Mouse (Mus musculus) lung, postnatal 0 days (tissue): ENCODE results near the gene Olfr464. TPM values are rescaled to one million over a fixed set of nuclear protein-coding genes. Genes with fewer than 3 reads are reported as not detected.

Experiments used
- ATAC-seq: fragments of 200-750 bp; cut with Nextera tagmentation; 2 replicates; pipeline ENCODE4 v1.8.0; 2017; ENCODE audit warnings: moderate library complexity
- DNase-seq: peaks from one replicate; pipeline ENCODE4 v3.0.0-alpha.2; 2016; ENCODE audit warnings: low spot score
- H3K27ac ChIP-seq: fragments of 300-500 bp; sonication (generic); 2 replicates; pipeline ENCODE4 v1.5.1; 2014; ENCODE audit warnings: antibody characterized with exemption, mild to moderate bottlenecking, low read length, mixed read lengths
- H3K27me3 ChIP-seq: fragments of 300-500 bp; sonication (generic); replicated peaks from 2 replicates; pipeline ENCODE4 v1.6.1; 2014; ENCODE audit warnings: low read length, mixed read lengths; ENCODE audit not compliant: insufficient read depth
- H3K36me3 ChIP-seq: fragments of 300-500 bp; sonication (generic); 2 replicates; pipeline ENCODE4 v1.6.1; 2014; ENCODE audit warnings: low read length, mixed read lengths; ENCODE audit not compliant: insufficient read depth
- H3K4me1 ChIP-seq: fragments of 300-500 bp; sonication (generic); 2 replicates; pipeline ENCODE4 v1.6.1; 2014; ENCODE audit warnings: antibody characterized with exemption, low read depth, low read length, mixed read lengths; ENCODE audit not compliant: insufficient read depth
- H3K4me2 ChIP-seq: fragments of 300-500 bp; sonication (generic); replicated peaks from 2 replicates; pipeline ENCODE4 v1.6.1; 2014; ENCODE audit warnings: low read depth, mild to moderate bottlenecking, low read length, moderate library complexity, mixed read lengths
- H3K4me3 ChIP-seq: fragments of 300-500 bp; sonication (generic); 2 replicates; pipeline ENCODE4 v1.5.1; 2014; ENCODE audit warnings: low read depth, low read length
- H3K9ac ChIP-seq: fragments of 300-500 bp; sonication (generic); replicated peaks from 2 replicates; pipeline ENCODE4 v1.6.1; 2014; ENCODE audit warnings: low read depth, mild to moderate bottlenecking
- H3K9me3 ChIP-seq: fragments of 300-500 bp; sonication (generic); 2 replicates; pipeline ENCODE4 v1.6.1; 2016; ENCODE audit warnings: low read length, mixed read lengths
- CTCF ChIP-seq: IDR thresholded peaks from 2 replicates; pipeline ENCODE4 v1.5.1; 2016; ENCODE audit warnings: antibody characterized with exemption, mild to moderate bottlenecking
- EP300 ChIP-seq: IDR thresholded peaks from 2 replicates; pipeline ENCODE4 v1.6.1; 2016; ENCODE audit warnings: antibody characterized with exemption, mild to moderate bottlenecking, control low read depth
- WGBS: fragments of 180-500 bp; shearing (Covaris S2); extraction: QIAGEN DNeasy Blood & Tissue Kit; methylation state at CpG from one replicate; pipeline ENCODE4 v1.1.7; 2014; 5-methylcytosine and 5-hydroxymethylcytosine counted together
- polyA plus RNA-seq: library from polyadenylated mRNA; unstranded; fragments of >200 nt; fragmentation: Nextera tagmentation; extraction: Ambion mirVana; gene quantifications from 2 replicates; pipeline ENCODE4 v1.2.1, GENCODE M21; 2015

The Olfr464 gene
- polyA plus RNA-seq, 1 experiment from 2014 or later, result not detected

DNA sequence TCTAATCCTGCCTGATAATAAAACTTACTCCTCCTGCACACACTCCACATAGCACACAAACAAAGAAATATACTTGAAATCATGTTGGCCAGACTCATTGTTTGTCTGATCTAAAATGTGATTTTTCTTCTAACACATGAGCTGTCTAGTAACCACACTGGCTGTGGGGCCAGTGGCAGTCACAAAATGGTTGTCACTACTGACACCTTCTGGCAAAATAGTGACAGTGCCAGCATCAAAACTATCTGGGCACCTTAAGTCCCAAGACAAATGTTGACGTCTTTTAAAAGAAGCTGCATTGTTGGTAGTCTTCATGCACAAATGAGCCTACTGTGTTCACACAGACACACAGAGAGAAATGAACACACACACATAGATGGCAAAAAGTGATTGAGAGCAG, 34.4 kb upstream of the Olfr464 start:
- no peak overlapping the region for H3K4me3 ChIP-seq
- H3K27ac ChIP-seq, result no peak overlapping the region
- no peak for ATAC-seq
- 12% methylated on average over 1 of the region's 1 CpGs for WGBS
- TF ChIP-seq EP300 (no peak), CTCF (peak; percentile 50)
- H3K36me3 ChIP-seq, result no peaks in the 10 kb centered on the region
- DNase-seq, result peak; percentile 30
- H3K4me1 ChIP-seq, result no peaks in the 10 kb centered on the region
- no peaks in the 10 kb centered on the region for H3K27me3 ChIP-seq
- no peak overlapping the region for H3K4me2 ChIP-seq
- H3K9me3 ChIP-seq, result no peaks in the 10 kb centered on the region
- no peak overlapping the region for H3K9ac ChIP-seq

DNA sequence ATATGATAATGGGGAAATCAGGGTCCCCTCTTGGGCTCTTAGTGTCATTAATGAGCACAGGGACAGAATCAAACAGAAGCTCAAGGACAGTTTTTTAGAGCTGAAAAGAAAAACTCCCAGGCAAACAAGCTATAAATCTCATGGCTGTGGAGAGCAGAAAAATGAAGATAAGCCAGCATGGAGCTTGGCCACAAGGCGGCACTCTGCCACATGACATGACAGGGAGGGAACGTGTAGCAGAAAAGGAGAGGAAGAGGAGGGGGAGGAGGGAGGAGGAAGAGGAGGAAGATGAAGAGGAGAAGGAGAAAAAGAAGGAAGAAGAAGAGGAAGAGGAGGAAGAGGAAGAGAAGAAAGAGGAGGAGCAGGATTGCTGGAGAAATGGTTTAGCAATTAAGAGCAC, 29.2 kb upstream of the Olfr464 start:
- H3K4me1 ChIP-seq, result no peaks in the 10 kb centered on the region
- no peaks in the 10 kb centered on the region for H3K9me3 ChIP-seq
- no peak overlapping the region for H3K27ac ChIP-seq
- DNase-seq, result peak; percentile 30
- no peak overlapping the region for H3K4me2 ChIP-seq
- TF ChIP-seq EP300 (no peak), CTCF (peak; percentile 63)
- H3K36me3 ChIP-seq, result no peaks in the 10 kb centered on the region
- ATAC-seq, result no peak
- WGBS, result 2% methylated on average over 2 of the region's 2 CpGs
- H3K4me3 ChIP-seq, result no peak overlapping the region
- H3K27me3 ChIP-seq, result no peaks in the 10 kb centered on the region
- no peak overlapping the region for H3K9ac ChIP-seq

DNA sequence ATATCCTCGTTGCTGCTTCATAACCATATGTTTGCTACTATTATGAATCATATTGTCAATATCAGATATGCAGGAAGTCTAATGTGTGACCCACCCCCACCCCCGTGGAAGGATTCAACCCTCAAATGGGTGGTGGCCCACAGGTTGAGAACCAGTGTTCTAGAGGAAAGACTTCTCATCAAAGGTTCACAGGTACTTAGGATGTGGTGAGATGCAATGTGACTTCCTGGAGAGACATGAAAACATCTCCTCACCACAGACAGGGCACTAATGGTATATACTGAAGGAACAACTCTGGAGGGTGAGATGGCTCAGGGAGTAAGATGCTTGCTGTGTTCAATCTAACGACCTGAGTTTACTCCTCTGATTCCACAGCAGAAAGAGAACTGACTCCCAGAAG, 14.7 kb upstream of the Olfr464 start:
- Histone ChIP-seq H3K36me3 (no peaks in the 10 kb centered on the region), H3K4me2 (no peak overlapping the region), H3K27ac (no peak overlapping the region), H3K9ac (no peak overlapping the region), H3K9me3 (no peaks in the 10 kb centered on the region), H3K4me1 (no peaks in the 10 kb centered on the region), H3K4me3 (no peak overlapping the region), H3K27me3 (no peaks in the 10 kb centered on the region)
- TF ChIP-seq CTCF, result no peak
- TF ChIP-seq EP300, result no peak
- ATAC-seq (no peak), DNase-seq (no peak)
- 64% methylated on average over 3 of the region's 3 CpGs for WGBS

DNA sequence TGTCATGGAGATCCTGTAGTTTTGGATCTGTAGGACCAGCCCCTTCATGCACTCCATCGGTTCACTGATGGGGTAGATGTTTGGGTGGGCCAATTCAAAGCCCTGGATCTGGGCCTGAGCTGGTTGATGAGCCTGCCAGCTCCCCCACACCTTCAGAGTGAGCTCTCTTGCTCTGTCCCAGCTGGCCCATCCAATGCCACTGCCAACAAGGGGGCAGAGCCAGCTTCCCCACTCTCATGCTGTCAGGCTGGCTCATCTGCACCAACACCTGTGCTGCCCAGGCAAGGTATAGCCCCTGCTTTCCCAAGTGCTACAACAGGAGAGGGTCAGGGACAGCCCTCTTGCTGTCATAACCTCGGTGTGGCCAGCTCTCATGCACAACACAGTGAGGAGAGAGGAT, 13.0 kb upstream of the Olfr464 start:
- Histone ChIP-seq H3K9me3 (no peaks in the 10 kb centered on the region), H3K27me3 (no peaks in the 10 kb centered on the region), H3K36me3 (no peaks in the 10 kb centered on the region), H3K27ac (no peak overlapping the region), H3K4me1 (no peaks in the 10 kb centered on the region), H3K9ac (no peak overlapping the region), H3K4me3 (no peak overlapping the region), H3K4me2 (no peak overlapping the region)
- 61% methylated on average over 2 of the region's 2 CpGs for WGBS
- DNase-seq (no peak), ATAC-seq (no peak)
- TF ChIP-seq CTCF, result no peak
- TF ChIP-seq EP300, result no peak

DNA sequence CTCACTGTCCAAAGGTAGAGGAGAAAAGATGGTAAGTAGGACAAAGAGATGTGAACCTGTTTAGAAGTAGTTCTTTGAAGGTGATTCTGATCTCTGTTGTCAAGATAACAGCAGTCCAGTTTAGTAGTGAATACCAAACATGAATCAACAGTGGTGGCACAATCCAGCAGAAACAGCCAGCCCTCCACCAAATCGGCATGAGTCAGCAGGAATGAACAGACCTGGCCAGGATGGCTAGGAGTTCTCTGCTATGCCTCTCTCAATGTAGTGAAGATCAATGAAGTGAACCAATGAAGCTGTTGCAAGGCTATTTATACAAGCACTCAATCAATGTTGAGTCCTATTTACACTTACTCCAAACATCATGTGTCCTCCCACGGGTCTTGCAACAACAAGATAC, 9.6 kb upstream of the Olfr464 start:
- no peak for DNase-seq
- 84% methylated on average over 2 of the region's 2 CpGs for WGBS
- ATAC-seq, result no peak
- Histone ChIP-seq H3K27ac (no peak overlapping the region), H3K4me1 (no peaks in the 10 kb centered on the region), H3K9ac (no peak overlapping the region), H3K4me2 (no peak overlapping the region), H3K36me3 (no peaks in the 10 kb centered on the region), H3K9me3 (no peaks in the 10 kb centered on the region), H3K4me3 (no peak overlapping the region), H3K27me3 (no peaks in the 10 kb centered on the region)
- TF ChIP-seq CTCF (no peak), EP300 (no peak)

DNA sequence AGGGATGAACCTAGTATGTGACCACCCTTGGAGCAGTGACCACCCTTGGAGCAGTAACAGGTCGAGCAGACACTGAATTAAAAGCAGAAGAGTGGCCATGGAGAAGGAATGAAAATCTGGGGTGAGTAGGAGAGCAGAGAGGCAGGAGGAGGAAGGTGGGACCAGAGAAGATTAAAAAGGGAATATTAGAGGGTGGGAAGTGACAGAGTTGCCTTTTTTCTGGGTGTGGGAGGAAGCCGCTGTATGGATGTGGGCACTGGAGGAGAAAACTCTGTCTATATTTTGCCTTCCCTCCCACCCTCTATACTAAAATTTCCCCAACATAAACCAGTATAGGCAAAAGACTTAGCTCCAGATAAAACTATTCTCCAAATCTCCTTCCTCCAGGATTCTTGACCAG, 466 bp downstream of the Olfr464 start:
- ATAC-seq (no peak), DNase-seq (no peak)
- Histone ChIP-seq H3K4me2 (no peak overlapping the region), H3K4me1 (no peaks in the 10 kb centered on the region), H3K4me3 (no peak overlapping the region), H3K27ac (no peak overlapping the region), H3K9ac (no peak overlapping the region), H3K27me3 (no peaks in the 10 kb centered on the region), H3K9me3 (no peaks in the 10 kb centered on the region), H3K36me3 (no peaks in the 10 kb centered on the region)
- WGBS, result 61% methylated on average over 2 of the region's 2 CpGs
- TF ChIP-seq CTCF, result no peak
- TF ChIP-seq EP300, result no peak

DNA sequence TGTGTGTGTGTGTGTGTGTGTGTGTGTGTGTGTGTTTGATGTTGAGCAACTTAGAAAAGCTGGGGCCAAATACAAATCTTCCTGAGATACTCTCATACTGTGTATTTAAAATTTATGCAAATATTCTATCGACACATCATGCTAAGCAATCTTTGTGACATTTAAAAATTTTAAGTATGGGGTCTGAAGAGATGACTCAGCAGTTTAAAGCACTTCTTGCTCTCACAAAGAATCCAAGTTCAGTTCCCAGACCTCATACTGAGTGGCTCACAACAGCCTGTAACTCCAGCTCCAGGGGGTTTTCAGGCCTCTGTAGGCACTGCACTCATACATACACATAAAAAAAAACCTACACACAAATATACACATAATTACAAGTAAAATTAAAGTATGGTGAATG, 4.8 kb downstream of the Olfr464 start:
- TF ChIP-seq CTCF, result no peak
- TF ChIP-seq EP300, result no peak
- Histone ChIP-seq H3K27me3 (no peaks in the 10 kb centered on the region), H3K9ac (no peak overlapping the region), H3K9me3 (no peaks in the 10 kb centered on the region), H3K4me3 (no peak overlapping the region), H3K4me2 (no peak overlapping the region), H3K27ac (no peak overlapping the region), H3K4me1 (no peaks in the 10 kb centered on the region), H3K36me3 (no peaks in the 10 kb centered on the region)
- ATAC-seq (no peak), DNase-seq (no peak)
- WGBS, result 74% methylated on average over 1 of the region's 1 CpGs
